Mouse (Mus musculus): Measurements from ENCODE around the gene Zfp931.
"Not testable (repeated sequence)": the region's sequence is repeated elsewhere in the genome, so short reads cannot be mapped to it uniquely, and the experiment has no call there.

Zfp931 gene

DNA sequence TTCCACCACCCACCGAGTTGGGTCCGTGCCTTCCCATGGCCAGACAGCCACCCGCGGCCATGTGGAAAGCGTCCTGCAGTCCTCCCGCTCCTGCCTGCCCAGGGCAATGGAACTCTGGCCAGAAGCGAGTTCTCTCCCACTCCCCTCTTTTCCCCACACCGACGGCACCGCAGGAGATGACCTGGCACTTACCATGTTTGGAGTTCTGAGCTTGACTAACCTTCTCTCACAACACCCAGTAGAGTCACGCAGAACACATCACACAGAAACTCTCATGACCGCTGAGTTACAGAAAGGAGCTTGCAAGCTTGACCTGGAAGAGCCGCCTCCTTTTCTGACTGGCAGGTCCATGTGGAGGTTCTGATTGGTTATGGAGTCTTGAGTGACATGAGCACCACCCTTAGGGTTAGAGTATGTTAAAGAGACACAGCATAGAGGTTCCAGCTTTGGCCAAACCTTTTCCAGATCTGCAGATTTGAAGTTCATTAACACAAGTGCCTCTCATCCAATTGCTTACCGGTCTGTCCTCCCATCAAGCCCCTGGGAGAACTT is at the start of gene Zfp931:
Zfp931 (minus strand) TSS at position 311 of the 552 bp plus-strand sequence.
- DNase-seq (ENCODE audit: low spot score in 2 of 2), result peak; percentile 26 to 41

DNA sequence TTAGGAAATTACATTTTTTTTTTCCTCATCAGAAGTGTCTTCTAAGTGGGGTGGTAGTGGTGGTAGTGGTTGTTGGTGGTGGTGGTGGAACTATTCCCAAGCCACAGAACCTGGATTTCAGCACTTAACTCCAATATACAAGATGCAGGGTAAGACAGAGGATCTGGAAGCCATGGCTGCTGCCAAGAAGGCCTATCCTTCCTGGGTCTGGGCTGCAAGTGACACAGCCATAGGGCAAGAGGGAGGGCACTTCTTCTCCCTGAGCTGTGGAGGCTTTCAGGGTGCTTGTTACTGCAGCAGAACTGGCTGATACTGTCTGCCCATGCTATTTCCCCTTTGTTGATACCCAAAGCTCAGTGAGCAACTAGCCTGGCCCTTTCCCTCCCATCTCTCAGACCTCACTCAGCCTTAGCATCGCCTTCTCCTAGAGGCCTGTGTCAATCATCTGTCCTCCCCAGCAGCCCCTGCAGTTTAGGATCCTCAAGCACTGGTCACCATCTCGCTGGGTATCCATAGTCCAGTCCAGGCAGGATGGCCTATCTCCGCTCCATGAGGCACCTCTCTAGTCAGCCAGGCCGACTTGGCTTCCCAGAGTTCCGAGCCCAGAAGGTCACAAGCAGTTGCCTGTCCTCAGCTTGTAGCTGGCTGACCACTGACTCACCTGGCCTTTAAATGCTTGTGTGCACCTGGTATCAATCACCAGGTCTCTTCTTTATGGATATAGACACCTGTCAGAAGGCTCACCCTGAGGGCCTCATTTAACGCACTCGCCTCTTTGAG is 48.0 kb upstream of the Zfp931 start:
- peak; percentile 2 to 3 for DNase-seq (ENCODE audit: low spot score in 2 of 2)

DNA sequence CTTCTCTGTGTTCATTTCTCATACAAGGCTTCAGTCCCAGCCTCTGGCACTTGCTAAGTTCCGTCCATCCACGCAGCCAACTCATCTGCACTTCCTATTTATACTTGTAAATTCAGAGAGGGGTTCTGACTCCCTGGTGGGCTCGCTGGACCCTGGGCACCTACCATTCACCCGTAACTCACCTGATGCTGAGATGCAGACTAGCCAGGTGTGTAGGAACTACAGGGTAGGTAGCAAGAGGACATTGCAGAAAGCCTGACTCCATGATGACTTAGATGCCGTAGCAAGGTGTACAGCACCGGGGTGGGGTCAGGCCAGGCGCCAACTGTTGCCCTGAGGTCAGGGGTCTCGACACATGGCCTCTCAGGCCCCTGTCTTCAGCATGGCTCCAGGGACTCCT is 47.2 kb upstream of the Zfp931 start:
- DNase-seq (ENCODE audit: low spot score in 2 of 2), result peak; percentile 2 to 3

DNA sequence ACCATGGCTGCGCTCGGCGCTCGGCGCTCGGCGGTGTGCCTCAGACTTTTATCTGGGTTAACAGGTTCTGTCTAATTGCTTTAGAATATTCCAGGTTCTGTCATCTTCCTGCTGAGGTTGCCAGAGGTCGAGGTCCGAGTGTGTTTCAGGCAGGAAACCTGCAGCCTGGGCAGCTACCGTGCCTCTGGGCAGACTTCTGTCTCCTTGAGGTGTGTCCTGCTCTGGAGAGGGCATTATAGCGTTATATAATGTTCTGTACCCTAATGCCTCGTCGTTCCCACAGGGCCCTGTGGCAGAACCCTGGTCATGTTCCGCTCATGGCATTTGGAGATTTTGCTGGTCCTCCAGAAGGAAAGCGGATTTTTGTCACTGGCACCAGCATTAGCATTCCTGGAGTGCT is 45.2 kb upstream of the Zfp931 start:
- peak; percentile 1 to 2 for DNase-seq (ENCODE audit: low spot score in 2 of 2)

DNA sequence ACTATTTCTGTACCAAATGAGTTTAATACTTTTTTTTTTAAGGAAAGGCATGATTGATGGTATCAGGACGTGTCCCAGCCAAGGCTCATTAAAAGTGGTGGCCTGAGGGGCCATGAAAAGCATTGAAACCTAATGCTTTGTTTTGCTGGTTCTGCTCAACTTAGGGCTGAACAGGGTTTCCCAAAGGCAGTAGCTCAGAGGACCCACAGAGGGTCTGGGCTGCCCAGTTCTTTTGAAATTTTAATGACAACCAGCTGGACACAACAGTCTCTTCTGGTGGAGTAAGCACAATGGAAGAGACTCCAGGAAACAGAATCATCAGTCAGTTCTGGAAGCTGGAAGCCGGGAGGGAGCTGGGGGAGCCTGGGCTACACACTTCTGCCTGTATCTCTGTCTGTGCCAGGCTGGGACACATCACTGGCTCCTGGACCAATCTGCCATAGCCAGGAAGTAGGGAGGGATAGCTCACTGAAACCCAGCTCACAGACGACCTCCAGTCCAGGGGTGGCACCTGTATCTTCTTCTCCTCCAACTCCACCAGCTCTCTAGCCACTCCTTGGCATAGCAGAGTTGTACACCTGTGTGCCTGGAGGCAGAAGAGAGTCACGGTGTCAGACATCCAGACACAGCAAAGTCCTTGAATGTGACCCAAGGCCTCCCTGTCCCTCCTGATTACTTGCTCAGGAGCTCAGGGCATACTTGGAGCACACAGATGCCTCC is 43.8 kb upstream of the Zfp931 start:
- DNase-seq (ENCODE audit: low spot score in 2 of 2), result peak; percentile 1 to 3

DNA sequence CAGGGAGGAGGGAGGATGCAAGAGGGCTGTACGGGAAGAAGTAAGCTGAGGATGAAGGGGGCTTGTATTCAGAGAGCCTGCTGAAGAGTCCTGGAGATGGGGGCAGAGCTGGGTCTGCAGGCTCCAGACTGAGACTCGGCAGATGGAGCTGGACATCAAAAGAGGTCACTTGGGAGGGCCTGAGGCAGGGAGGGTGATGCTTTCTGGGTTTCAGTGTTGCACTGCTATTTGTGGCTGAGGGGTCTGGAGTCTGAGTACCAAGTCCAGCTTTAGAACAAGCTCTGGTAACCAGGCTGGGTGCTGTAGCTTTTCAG is 43.1 kb upstream of the Zfp931 start:
- DNase-seq (ENCODE audit: low spot score in 2 of 2), result no peak

DNA sequence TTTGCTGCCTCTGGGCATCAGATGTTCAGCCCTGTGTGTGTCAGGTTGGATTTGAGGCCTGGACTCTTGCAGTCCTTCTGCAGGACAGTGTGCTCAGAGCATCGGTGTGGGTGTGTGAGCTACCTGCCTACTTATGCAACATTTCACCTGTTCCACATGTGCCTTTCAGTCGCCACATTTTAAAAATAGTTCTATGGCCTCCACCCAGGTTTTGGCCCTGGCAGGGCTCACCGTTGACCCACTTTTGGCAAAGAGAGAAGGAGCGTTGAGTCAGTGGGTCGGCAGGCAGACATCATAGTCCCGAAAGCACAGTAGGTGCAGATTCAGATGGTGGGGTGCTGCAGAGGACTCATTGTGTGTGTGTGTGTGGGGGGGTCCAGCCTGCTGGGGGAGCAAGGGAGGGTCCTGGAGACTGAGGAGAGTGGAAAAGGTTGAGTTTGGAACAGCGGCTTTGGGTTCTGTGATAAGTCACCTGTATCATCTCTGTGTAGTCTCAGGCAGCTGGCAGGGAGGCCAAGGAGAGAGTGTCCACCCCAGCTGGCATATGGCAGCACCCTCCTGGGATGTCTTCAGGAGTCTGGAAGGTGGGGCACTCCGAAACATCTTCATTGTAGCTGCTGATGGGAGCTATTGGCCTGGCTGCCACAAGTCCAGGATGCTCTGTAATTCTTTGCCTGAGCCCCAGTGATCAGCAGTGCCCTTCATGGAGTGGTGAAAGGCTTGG is 42.5 kb upstream of the Zfp931 start:
- DNase-seq (ENCODE audit: low spot score in 2 of 2), result peak in 1 of 2 experiments; percentile 2

DNA sequence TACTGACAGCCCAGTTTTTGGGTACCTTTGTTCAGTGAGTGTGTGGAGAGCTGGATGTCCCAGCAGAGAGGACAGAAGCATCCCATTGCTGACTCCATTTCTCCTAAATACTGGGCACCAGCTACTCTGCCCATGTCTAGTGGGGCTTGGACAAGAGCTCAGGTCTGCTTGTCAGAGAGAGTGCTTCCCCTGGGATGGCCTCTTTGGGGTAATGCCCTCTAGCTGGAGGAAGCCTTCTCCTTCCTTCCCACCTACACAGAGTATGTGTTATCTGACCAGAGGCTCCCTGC is 42.0 kb upstream of the Zfp931 start:
- DNase-seq (ENCODE audit: low spot score in 2 of 2), result no peak

DNA sequence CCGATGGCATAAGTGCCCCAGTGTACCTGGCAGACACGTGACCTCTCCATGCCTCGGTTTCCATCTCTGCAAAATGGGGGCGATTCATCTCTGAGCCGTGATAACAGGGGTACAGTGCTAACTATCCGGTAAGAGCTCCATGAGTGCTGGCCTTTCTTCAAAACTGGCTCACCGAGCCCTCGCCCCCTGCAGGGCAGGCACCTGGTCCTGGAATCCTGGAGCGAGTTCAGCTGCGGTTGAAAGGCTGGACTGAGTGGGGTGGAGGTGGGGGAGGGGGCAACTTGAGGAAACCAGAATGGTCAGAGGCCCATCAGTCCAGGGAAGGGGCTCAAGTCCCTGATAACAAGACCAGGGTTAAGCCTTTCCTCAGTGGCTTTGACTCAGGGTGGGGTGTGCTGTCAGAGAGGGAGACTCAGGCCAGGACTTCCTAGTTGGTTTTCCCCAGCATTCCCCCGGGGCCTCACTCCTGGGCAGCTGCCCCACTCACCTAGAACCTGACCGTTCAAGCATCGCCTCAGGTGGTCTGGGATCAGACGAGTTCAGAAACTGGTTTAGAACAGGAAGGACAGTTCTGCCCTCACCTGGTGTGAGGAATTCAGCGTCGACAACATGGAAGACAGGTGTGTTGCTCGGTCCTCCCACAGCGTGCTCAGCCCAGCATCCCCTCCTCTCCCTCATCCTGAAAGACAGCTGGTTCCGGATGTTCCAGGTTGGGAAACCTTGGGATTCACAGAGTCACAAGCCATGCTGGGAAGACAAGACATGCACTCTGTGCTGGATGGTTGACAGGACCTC is 41.5 kb upstream of the Zfp931 start:
- peak in 1 of 2 experiments; percentile 3 for DNase-seq (ENCODE audit: low spot score in 2 of 2)

DNA sequence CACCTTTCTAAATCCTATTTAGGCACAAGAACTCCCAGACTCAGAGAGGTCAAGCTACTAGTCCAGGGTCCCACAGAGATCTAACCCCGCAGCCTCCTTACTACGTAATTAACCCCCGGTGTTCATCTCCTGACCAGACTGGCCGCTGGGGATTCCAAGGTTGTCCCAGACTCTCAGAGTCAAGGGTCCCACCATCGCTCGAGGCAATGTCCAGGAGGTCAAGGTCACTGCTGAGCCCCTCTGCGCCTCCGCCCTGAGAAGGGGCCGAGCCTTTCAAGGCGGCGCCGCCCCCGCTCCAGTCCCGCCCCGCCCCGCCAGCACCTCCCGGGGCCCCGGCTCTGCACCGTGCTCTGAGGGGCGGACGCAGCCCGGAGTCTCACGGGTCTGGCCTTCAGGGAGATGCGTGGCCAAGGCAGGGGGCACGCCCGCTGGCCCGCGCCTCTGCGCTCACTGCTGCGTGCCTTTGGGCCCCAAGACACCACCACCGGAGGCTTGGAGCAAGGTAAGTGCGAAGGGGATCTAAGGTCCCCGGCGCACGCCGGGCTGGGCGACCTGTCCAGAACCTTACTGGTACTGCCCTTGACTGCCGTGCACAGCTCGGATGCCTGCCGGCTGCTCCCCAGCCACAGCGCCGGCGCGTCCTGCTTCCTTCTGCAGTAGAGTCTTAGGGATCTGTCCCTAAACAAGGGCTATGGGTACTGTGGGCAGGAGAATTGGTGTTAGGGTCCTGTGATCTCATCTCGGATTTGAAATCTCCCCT is 40.7 kb upstream of the Zfp931 start, which contains the start of gene Phactr3:
Phactr3 (plus strand) TSS at position 175 of the 760 bp plus-strand sequence.
- peak in 1 of 2 experiments; percentile 14 for DNase-seq (ENCODE audit: low spot score in 2 of 2)

DNA sequence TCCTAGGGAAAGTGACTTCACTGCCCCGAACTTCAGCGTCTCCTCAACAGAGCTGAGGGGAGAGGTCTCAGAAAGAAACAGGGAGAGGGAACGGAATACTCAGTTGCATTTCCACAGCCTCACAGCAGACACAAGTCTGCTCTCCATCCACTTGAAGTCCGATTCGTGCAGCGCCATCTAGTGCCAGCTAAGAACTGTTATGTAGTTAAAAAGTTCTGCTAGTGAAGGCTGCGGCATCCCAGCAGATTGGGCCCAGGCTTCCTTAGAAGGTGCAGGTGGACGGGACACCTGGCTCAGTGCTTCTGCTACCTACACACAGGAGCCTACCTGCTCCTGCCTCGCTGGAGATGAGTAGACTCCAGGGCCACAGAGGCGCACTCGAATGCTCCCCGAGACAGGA is 39.7 kb upstream of the Zfp931 start:
- peak in 1 of 2 experiments; percentile 37 for DNase-seq (ENCODE audit: low spot score in 2 of 2)

DNA sequence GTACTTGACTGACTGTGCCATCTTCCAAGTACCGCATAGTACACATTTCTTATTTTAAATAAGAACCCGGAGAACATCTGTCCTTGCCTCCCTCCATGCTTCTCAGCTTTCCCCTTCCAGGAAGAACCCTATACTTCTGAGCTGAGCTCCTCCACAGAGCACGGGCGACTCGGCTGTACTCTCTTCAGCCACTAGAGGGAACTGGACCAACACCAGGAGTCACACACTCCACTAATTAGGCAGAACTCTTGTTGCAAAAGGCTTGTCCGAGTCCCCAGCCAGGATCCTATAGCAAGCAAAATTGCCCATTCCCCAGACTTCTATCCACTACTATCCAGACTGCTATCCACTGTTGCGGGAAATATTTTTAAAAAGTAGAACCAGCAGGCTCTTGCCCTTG is 23.7 kb upstream of the Zfp931 start:
- DNase-seq (ENCODE audit: low spot score in 2 of 2), result peak in 1 of 2 experiments; percentile 63

DNA sequence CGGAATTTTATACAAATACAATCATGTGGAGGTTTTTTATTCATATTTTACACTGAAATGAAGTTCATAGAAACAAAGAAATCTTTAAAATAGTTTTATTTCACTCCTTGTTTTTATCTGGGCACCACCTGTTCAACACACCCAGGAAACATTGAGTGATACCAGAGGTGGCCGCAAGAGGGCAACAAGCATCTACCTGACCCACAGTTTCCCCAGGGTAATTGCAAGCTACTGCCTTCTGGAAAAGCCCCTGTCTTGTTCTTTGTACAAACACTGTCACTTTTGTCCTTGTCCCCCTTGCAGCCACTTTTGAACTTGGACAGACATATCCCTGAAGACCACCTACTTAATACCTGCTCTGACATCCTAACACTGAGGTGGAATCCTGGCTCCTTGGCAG is 19.7 kb upstream of the Zfp931 start:
- DNase-seq (ENCODE audit: low spot score in 2 of 2), result peak; percentile 42 to 71

DNA sequence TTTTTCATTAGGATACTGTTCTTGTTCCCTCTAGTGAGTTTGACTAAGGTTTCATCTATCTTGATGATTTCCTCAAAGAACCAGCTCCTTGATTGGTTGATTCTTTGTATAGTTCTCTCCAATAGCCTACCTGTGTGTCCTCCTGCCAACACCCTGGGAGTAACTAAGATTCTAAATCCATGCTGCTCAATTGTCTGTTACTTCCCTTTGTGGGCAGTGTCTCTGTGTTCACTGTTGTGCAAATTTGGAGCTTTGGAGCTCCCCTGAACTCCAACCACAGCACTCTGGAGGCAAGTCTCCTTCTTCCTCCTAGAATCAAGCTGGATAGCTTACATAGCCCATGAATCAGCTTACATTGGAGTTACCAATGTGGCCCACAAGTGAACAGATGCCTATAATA is 11.3 kb upstream of the Zfp931 start:
- no peak for DNase-seq (ENCODE audit: low spot score in 2 of 2)

DNA sequence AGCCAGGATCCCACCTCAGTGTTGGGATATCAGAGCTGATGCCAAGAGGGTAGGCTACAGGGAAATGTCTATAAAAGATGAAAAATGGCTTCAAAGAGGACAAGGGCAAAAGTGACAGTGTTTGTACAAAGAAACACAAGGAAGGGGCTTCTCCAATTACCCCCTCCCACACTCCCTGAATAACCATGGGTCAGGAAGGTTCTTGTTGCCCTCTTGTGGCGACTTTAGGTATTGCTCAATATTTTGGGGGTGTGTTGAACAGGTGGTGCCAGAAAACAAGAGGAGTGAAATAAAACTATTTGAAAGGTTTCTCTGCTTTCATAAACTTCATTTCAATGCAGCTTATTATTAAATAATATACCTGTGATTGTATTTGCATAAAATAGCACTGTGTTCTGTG is 20.1 kb downstream of the Zfp931 start:
- DNase-seq (ENCODE audit: low spot score in 2 of 2), result no peak

DNA sequence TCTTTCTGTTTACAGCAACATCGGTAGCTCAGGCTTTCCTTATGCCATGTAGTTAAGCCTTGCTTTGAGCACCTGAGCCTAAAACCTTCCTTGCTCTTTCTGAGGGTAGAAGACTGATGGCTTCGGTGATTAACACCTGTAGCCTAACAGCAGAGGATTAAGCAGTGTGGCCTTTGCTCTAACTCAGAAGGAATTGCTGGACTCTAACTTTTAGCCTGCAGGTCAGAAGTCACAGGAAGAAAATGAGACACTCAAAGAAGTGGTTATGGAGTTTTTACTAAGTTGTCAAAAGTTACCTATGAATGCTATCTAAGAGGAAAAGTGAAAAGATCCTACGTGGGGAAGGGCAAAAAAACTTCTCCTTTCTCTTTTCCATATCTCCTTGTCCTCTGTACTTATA is 50.7 kb downstream of the Zfp931 start:
- not testable (repeated sequence) for DNase-seq (ENCODE audit: low spot score in 2 of 2)

DNA sequence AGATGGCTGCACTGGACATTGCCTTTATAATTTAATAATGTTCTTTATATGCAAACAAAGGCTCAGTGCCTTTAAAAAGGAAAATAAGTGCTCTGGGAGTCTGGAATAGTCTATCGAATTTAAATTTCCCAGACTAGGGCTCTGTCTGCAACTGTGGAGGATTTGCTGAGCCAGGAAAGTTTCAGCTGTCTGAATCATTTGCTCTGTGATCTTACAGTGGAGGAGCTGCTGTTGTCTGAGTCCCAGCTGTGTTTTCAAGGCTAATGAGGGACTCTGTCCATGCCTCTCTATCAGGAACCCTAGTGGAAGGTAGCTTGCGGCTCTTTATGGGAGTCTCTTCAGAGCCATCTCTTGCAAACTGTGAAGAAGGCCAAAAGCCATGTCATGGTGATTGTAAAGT is 54.4 kb downstream of the Zfp931 start:
- DNase-seq (ENCODE audit: low spot score in 2 of 2), result not testable (repeated sequence)

DNA sequence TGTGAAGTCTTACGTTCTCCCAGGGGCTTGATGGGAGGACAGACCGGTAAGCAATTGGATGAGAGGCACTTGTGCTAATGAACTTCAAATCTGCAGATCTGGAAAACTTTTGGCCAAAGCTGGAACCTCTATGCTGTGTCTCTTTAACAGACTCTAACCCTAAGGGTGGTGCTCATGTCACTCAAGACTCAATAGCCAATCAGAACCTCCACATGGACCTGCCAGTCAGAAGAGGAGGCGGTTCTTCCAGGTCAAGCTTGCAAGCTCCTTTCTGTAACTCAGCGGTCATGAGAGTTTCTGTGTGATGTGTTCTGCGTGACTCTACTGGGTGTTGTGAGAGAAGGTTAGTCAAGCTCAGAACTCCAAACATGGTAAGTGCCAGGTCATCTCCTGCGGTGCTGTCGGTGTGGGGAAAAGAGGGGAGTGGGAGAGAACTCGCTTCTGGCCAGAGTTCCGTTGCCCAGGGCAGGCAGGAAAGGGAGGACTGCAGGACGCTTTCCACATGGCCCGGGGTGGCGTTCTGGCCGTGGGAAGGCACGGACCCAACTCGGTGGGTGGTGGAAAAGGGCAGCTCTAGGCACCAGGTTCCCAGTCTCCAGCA is 55.2 kb downstream of the Zfp931 start, which contains the start of gene Zfp971:
Zfp971 (plus strand) TSS at position 274 of the 601 bp plus-strand sequence.
- peak; percentile 33 to 37 for DNase-seq (ENCODE audit: low spot score in 2 of 2)

DNA sequence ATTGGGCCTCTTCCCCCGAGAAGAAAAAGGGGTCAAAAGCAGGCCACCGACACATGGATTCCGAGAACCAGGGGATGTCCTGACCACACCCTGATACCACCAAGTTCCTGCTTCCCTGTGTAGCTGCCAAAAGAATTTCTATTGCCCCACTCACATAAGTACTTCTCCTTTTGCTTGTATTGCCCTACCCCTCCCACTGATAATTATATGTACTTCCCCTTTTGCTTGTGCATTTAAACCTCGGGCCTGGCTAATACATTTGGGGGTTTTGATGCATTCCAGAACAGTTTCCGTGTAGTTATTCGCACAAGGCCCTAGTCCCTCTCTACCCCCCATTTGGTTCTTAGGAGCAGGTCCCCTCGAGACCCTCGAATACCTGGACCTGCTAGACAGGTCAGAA is 57.5 kb downstream of the Zfp931 start:
- DNase-seq (ENCODE audit: low spot score in 2 of 2), result not testable (repeated sequence)

DNA sequence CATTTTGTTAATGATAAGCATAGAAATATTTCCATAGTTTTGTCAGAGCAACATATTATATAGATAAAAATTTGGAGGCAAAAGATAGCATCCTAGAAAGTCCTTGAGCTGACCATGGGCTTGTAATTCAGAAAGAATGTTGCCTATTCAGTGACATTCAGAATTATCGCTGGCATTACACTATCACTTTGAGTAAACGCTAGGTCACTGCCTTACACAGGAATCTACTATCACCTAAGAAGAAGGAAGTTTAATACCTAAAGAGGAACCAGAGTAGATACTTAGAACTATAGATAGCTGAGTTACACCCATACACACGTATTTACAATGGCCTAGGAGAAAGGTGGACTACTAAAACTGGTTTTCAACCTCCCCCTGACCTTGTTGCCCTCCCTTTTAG is 58.8 kb downstream of the Zfp931 start:
- not testable (repeated sequence) for DNase-seq (ENCODE audit: low spot score in 2 of 2)

Data from frontal cortex, postnatal 14 days (tissue).